Mouse (Mus musculus) cortical plate, adult 2 months (tissue): ENCODE measurements around the gene Snurf. TPM values are rescaled to one million over a fixed set of nuclear protein-coding genes. Genes with fewer than 3 reads are reported as not detected.

Experiments
- H3K27ac ChIP-seq: fragments of 200-500 bp; 2 replicates; pipeline ENCODE4 v1.5.1; 2012; ENCODE audit warnings: low read length, control low read depth, inconsistent platforms; ENCODE audit not compliant: insufficient read depth
- H3K4me1 ChIP-seq: fragments of 200-500 bp; 2 replicates; pipeline ENCODE4 v1.6.1; 2011; ENCODE audit warnings: low read length; ENCODE audit not compliant: control insufficient read depth, insufficient read depth
- H3K4me3 ChIP-seq: fragments of 200-500 bp; 2 replicates; pipeline ENCODE4 v1.5.1; 2011; ENCODE audit warnings: mild to moderate bottlenecking, low read length, control low read depth; ENCODE audit not compliant: insufficient read depth
- CTCF ChIP-seq: fragments of 200-500 bp; IDR thresholded peaks from 2 replicates; pipeline ENCODE4 v1.5.1; 2011; ENCODE audit warnings: mild to moderate bottlenecking, control low read depth, low read length; ENCODE audit not compliant: insufficient read depth; ENCODE audit errors: extremely low read depth
- POLR2A ChIP-seq: fragments of 200-500 bp; IDR thresholded peaks from 2 replicates; pipeline ENCODE4 v1.6.1; 2011; ENCODE audit warnings: mild to moderate bottlenecking, low read length, control low read depth; ENCODE audit not compliant: insufficient read depth; ENCODE audit errors: extremely low read depth
- polyA plus RNA-seq: library from polyadenylated mRNA; depleted of rRNA; stranded (reverse); fragments of >200 nt; gene quantifications from 2 replicates; pipeline ENCODE4 v1.2.3, GENCODE M21; 2012; rRNA removed

Snurf gene
- polyA plus RNA-seq: not detected in 2 replicates

GRCm38 (mm10) chr7:60004606-60005330 lies at the start of gene Snurf, which contains the start of gene Gm38393:
TSS of gene Snurf (minus strand) at chr7:60005049.
TSS of gene Gm38393 (minus strand) at chr7:60005064.
- peak within 1 kb of the TSS; percentile 96 for H3K4me3 ChIP-seq
- no peaks in the 10 kb centered on the region for H3K4me1 ChIP-seq
- peak within 1 kb of the TSS; percentile 66 for H3K27ac ChIP-seq
- TF ChIP-seq POLR2A (peak; percentile 97), CTCF (no peak)

DNA sequence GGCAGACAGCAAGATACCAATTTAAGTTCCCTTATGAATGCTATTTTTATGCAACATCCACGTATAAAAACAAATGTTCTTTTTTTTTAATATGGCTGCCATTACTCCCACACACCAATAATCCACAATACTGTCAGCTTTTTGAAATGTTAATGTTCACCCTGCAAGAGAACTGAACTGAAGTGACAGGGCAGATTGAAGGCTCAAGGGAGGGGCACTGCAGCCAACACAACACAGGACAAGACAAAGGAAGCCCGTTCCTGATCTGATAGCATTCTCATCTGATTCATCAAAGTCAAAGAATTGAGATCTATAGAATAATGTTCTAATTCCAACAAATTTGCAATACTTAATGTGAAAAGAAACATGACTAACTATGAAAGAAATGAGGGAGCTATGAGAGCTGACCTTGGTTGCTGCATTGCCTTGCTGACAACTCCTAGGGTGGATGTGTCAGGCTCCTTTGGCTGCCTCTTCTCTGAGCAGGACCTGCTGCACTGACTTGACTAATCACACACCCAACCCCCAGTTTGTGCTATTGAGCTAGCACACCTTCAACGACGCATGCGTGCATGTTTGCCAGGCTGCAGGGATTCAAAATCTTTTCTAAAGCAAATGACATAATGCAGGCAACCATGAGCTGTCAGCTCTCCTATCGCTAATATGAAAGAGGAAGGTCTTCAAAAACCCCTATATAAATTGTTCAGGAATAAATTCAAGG lies 42.8 kb upstream of the Snurf start:
- Histone ChIP-seq H3K4me1 (no peaks in the 10 kb centered on the region), H3K4me3 (peak overlapping the region; percentile 38), H3K27ac (no peak overlapping the region)
- TF ChIP-seq CTCF (no peak), POLR2A (peak; percentile 47; the same call in 1 of the 2 replicates)

DNA sequence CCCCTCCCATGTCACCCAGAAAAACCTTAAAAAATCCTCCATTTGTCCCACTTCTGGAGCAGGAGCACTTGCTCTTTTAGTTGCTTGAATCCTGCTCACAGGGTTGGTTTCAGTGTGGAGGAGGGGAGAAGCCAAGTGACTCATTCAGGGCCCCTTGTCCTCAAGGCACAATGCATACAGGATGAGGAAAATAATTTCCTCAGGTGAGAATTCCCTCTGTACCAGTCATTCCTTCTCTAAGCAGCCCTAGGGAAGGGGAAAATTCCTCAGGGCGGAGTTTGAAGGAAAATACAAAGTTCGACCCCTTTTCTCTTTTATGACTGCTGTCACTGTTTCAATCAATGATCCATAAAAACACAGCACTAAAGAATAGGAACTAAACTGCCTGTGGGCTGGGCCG lies 8.3 kb upstream of the Snurf start:
- Histone ChIP-seq H3K4me1 (no peaks in the 10 kb centered on the region), H3K27ac (no peak overlapping the region), H3K4me3 (no peak overlapping the region)
- TF ChIP-seq CTCF (no peak), POLR2A (no peak)

- TF ChIP-seq CTCF: no peak
- no peak for TF ChIP-seq POLR2A
- no peak overlapping the region for H3K27ac ChIP-seq
- H3K4me3 ChIP-seq: no peak overlapping the region
- H3K4me1 ChIP-seq: no peaks in the 10 kb centered on the region
Measured at GRCm38 (mm10) chr7:60007727-60008360, 3.0 kb upstream of the Snurf start.

GRCm38 (mm10) chr7:60006262-60006661 lies 1.4 kb upstream of the Snurf start:
- TF ChIP-seq POLR2A (no peak), CTCF (no peak)
- Histone ChIP-seq H3K27ac (no peak overlapping the region), H3K4me3 (no peak overlapping the region), H3K4me1 (no peaks in the 10 kb centered on the region)

- Histone ChIP-seq H3K27ac (peak overlapping the region; percentile 66), H3K4me3 (peak overlapping the region; percentile 96), H3K4me1 (no peaks in the 10 kb centered on the region)
- 0 out of 2 replicates have a peak, but pooled peaks have one; percentile 12 for TF ChIP-seq POLR2A
- no peak for TF ChIP-seq CTCF
Measured at GRCm38 (mm10) chr7:60003921-60004605, 786 bp downstream of the Snurf start.

- H3K4me3 ChIP-seq: peak overlapping the region; percentile 96
- no peak for TF ChIP-seq CTCF
- peak; percentile 46 for TF ChIP-seq POLR2A
- H3K27ac ChIP-seq: peak overlapping the region; percentile 66
- H3K4me1 ChIP-seq: no peaks in the 10 kb centered on the region
Measured at GRCm38 (mm10) chr7:60003006-60003865, 1.6 kb downstream of the Snurf start.

- TF ChIP-seq CTCF: no peak
- TF ChIP-seq POLR2A: no peak
- no peaks in the 10 kb centered on the region for H3K4me1 ChIP-seq
- H3K27ac ChIP-seq: no peak overlapping the region
Measured at GRCm38 (mm10) chr7:59978646-59979045, 26.2 kb downstream of the Snurf start.

More at GRCm38 (mm10) chr7:59978646-59979045, 26.2 kb downstream of the Snurf start:
- H3K4me3 ChIP-seq: no peak overlapping the region

Other genes with a start within 250 kb of the Snurf start
- 13.8 and 14.7 TPM in 2 replicates for gene Gm38393, start within 50 bp of the Snurf start, polyA plus RNA-seq
- gene Snrpn, start 135.2 kb upstream of the Snurf start, polyA plus RNA-seq: 1,031 and 1,067 TPM in 2 replicates